10 mouse cellular contexts compared by ENCODE assay signal in the genomic region with DNA sequence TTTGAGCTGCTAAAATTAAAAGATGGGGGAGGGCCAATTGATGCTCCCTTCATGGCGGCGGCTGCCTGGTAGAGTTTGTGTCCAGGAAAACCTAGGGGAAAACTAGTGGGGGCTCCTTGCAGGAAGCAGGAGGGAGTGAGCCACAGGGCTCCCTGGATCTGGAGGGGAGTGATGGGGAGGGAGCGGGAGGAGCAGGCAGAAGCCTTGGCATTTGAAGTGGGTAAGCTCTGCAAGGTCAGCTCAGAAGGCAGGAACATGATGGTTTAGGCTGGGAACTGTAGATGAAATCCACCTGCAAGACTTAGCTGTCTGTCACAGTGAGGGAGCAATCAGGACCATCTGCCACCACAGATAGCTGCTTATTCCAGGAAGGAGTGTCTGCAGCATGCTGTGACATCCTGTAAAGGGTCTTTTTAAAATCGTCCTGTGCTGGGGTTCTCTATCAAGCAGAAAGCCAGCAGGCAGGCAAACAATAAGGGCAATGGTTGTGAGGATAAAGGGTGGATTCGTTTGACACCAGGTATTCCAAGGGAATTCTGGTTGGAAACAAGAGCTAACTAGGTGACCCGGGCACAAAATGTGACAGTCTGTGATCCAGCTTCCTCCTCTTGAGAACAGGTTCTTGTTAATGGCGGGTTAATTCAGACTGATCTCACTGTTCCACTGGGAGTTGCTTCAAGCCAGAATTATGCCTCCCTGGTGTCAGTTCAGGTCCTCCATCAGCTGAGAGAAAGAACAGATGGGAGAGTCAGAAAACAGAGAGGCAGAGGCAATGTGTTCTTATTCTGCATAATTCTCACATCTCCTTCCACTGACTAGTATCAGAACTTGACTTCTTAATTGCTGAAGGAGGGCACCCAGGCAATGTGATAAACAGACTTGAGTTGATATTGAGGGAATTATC. TPM values are rescaled to one million over a fixed set of nuclear protein-coding genes. Genes with fewer than 3 reads are reported as not detected.
A peak's percentile ranks its signal among the peaks of the same experiment; 100 is the strongest.
DNase-seq lines count a peak whose midpoint lies in the region; ATAC-seq lines count a peak whose summit lies in the region.
"Had no signal": no experiment of that assay in that cellular context is flagged by ENCODE, and none has a peak within 500 bp of the region (broad histone marks: within the 10 kb centered on the region; RNA-seq: fewer than 3 reads in every experiment).

No protein-coding gene starts in this region.

- H3K27ac ChIP-seq in forebrain, embryonic 13.5 days = peak overlapping the region; percentile 66
- H3K27ac ChIP-seq: limb, embryonic 10.5 days; macrophage had no signal

- H3K4me1 ChIP-seq in forebrain, embryonic 13.5 days = peaks cover 14% of the 10 kb centered on the region
- H3K4me1 ChIP-seq: limb, embryonic 10.5 days had no signal

- DNase-seq in adrenal gland, adult 8-10 months = peak; percentile 63
- DNase-seq in brain, adult 2 months (ENCODE audit: low read depth, low spot score) = peak; percentile 82
- peak; percentile 45 to 60 for DNase-seq in layer of hippocampus, postnatal 36 days
- DNase-seq in gastrocnemius, postnatal 14 days = no peak
- DNase-seq in kidney, postnatal 14 days = no peak
- DNase-seq: right cerebral cortex, postnatal 4 days had no signal

- WGBS in forebrain, embryonic 13.5 days = 24% methylated on average over 7 of the region's 7 CpGs

- no peaks in the 10 kb centered on the region for H3K36me3 ChIP-seq in forebrain, embryonic 13.5 days (ENCODE audit: poor library complexity, severe bottlenecking)
- H3K36me3 ChIP-seq: limb, embryonic 10.5 days had no signal

- peak; percentile 81 for ATAC-seq in forebrain, embryonic 13.5 days
- ATAC-seq in CD4-positive, CD25-positive, alpha-beta regulatory T cell, adult 4 months = no peak

- H3K4me2 ChIP-seq in forebrain, embryonic 13.5 days = no peak overlapping the region

- H3K4me3 ChIP-seq in forebrain, embryonic 13.5 days = no peak overlapping the region
- H3K4me3 ChIP-seq: limb, embryonic 10.5 days had no signal

- no peaks in the 10 kb centered on the region for H3K27me3 ChIP-seq in forebrain, embryonic 13.5 days

- no peaks in the 10 kb centered on the region for H3K9me3 ChIP-seq in forebrain, embryonic 13.5 days (replicated peaks)
- H3K9me3 ChIP-seq: limb, embryonic 10.5 days had no signal

- intact Hi-C loops in gastrocnemius, postnatal 14 days (cut with DNase I; ENCODE audit: low total_unique reads) = no loop called here

- H3K9ac ChIP-seq in forebrain, embryonic 13.5 days = no peak overlapping the region

RNA-seq across cellular contexts. Expression of gene Lrrc66, which starts 46.9 kb away (rescaled TPM):
- total RNA-seq in adrenal gland, adult 8-10 months (2022) = not detected
- not detected in 2 replicates for polyA plus RNA-seq in forebrain, embryonic 13.5 days (2015; fragmentation: Nextera tagmentation; extraction: Ambion mirVana)
- total RNA-seq in layer of hippocampus, postnatal 36 days (2021) = not detected
- total RNA-seq in gastrocnemius, postnatal 14 days (2021) = not detected
- 1 to 10 TPM; 1.3 to 2.5 TPM for polyA plus RNA-seq in CD4-positive, CD25-positive, alpha-beta regulatory T cell, adult 4 months (2017; shearing (Covaris generic))

Comparison
In these comparisons a context has a peak if more than half of its experiments do, and no peak if none do; other contexts are left out.
1. DNase-seq: peak in adrenal gland, adult 8-10 months (single experiment), brain, adult 2 months (single experiment) and layer of hippocampus, postnatal 36 days (2 of 2); none in gastrocnemius, postnatal 14 days (single experiment) and kidney, postnatal 14 days (single experiment).